Mouse (Mus musculus) A20 (cell line): Measurements from ENCODE around the gene Prune2.

Source experiments
- DNase-seq: peaks from one replicate; pipeline ENCODE4 v3.0.0-alpha.2; 2011; ENCODE audit warnings: low read depth, low spot score

Gene Prune2

DNA sequence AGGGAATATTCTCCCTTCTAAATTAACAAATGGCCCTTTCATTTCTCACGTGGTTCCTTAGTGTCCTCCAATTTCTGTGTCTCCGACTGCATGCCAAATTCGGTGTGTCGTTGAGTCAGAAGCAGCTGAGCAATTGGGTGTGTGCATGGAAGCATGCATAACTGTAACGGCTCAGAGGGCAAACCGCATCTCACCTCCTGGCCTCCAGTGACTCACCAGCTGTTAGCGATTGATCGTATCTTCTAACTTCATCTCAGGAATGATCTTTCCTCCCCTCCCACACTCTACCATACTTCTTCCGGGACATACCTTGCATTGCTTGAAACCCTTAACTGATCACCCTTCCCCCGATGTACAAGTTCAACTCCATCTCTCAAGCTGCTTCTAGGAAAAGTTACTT lies 300.9 kb downstream of the Prune2 start:
- DNase-seq = peak; percentile 63

DNA sequence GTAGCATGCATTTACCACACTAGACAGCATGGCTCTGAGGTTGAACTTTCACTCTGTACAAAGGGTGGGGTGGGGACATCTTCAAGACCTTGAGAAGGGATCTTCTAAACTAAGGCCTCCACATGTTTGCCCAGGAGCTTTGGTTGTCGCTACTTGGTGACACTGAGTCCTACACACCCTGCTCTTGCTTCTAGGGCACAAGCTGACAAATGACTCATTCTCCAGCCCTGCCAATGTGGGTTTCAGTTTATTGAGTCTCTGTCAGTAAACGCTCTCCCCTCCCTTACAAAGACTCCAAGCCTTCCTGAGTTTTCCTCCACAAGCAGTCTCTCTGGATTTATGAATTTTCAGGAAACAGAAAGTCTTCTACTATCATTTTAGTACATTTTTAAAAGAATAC lies 307.3 kb downstream of the Prune2 start:
- DNase-seq = no peak

DNA sequence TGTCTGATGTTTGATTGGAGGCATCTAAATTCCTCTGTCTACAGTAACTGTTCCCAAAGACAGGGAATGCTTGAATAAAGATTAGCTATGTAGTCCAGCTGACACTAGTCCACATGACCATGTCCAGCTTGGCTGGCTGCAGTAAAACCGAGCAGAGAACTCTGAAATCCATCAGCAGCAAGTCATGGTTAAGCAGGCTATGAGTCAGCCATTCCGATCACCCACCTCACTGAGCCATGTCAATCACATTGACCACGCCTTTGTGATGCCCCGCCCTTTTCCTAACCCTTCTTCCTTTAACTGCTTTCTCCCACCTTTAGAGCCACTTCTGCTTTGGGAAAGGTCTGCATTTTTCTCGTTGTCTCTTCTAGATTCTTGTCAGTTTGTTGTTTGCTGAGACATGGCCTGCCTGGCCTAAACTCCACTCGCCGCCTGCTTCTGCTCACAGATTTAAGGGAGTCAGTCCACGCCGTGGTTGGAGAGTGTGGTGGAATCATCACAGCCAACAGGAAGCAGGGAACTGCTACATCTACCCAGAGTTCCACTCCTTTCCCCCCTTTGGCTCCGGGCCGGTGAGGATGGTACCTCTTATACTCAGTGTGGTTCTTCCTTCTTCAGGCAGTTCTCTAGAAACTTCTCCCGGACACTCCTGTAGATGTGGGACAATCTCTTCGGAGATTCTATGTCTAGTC lies 307.9 kb downstream of the Prune2 start:
- no peak for DNase-seq

DNA sequence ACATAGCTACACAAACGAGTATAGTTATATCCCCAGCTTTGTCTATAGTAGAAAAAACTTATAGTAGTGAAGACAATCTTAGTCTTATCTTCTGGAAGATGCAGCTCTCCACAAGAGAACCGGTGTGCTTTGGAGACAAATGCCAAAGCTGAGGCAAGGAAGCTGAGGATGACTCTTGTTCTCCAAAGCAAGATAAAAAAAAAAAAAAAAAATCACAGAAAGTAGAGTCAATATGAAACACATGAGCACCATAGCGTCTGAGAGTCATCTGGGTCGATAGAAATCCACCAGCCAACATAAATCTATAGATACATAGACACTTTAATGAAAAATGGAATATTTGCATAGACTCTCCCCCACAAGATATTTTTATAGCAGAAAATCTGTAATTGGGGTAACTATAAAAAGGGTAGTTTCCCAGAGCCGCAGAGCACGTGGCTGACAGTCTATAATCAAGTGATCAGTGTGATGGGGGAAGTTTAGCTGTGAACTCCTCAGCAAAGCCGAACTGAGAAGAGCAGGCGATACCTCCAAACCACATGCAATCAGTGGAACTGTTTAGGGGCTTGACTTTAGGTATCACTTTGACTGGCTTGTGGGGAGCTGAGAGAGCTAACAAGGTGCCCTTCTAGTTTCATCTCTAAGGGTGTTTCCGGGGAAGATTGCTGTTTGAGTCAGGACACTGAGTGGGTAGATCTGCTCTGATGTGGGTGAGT lies 308.7 kb downstream of the Prune2 start:
- peak; percentile 81 for DNase-seq

GRCm38 (mm10) chr19:17268669-17269068 lies 312.8 kb downstream of the Prune2 start:
- no peak for DNase-seq

GRCm38 (mm10) chr19:17271179-17271622 lies 315.3 kb downstream of the Prune2 start:
- no peak for DNase-seq

- no peak for DNase-seq
These were observed 317.1 kb downstream of the Prune2 start for GRCm38 (mm10) chr19:17272988-17273387.
